Mouse (Mus musculus): ENCODE measurements around the gene Ppp6r2.

DNA sequence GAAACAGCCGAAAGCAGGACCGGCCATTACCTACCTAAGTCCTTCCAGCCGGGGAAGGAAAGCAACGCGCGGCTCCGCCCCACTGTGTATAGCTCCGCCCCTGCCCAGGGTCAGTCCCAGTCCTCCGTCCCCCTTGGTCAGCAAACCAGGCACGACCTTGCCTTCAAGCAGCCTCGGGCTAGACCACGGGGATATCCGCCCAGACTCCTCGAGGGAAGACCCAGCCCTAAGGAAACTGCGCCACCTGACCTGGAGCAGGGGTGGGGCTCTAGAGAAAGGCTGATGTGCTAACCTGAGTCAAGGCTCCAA lies 37.5 kb upstream of the Ppp6r2 start:
- TF ChIP-seq CTCF (IDR thresholded peaks at IDR 0.05; ENCODE audit: control insufficient read depth, insufficient read depth, insufficient read length) (no peak), MYOG (IDR thresholded peaks at IDR 0.05; ENCODE audit: control insufficient read depth, extremely low read depth, insufficient read length) (no peak), CEBPB (IDR thresholded peaks at IDR 0.05; ENCODE audit: low read depth) (no peak), USF1 (IDR thresholded peaks at IDR 0.05; ENCODE audit: low read depth) (no peak)

Measured in C2C12 (cell line).